Mouse (Mus musculus) urinary bladder, postnatal 25 days (tissue): ENCODE results near the gene Rph3al.

Source experiments
- DNase-seq: peaks from one replicate; pipeline ENCODE4 v3.0.0; 2022; ENCODE audit warnings: low spot score

Gene Rph3al

GRCm38 (mm10) chr11:75950459-75950858 is 12.2 kb upstream of the Rph3al start:
- DNase-seq: no peak

DNA sequence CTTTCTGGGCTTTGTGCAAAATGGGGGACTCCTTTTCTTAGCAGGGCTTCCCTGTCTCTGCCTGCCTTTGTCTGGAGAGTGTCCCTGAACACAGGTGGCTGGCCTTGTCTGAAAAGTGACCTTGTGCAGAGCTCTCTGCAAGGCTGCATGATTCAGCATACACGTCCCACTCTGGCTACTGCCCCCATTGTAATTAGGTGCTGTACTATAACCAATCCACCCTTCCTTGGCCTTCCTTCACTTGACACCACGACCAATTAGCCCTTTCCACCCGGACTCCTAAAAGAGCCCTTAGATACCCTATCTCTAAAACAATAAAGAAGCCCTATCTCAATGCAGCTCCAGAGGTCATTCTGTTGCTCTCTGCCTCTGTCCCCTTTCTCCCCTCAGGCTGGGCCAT is 10.6 kb upstream of the Rph3al start:
- no peak for DNase-seq

DNA sequence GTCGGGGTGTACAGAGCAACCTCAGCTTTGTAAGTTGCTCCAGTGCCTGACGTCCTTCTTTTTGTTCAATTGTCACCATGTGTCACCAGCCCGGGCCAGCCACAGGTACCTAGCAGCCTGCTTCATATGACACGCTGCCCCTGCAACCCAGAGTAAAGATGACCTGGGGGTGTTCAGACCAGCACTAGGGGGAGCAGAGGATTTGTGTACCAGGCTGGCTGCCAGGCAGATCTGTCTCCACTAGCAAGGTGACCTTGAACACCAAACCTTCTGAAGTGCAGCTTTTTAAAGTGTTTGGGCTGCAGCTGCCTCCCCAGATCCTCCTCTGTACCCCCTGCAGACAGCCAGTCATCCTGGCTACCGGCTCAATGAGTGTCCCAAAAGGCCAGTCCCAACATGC is 9.0 kb upstream of the Rph3al start:
- no peak for DNase-seq

DNA sequence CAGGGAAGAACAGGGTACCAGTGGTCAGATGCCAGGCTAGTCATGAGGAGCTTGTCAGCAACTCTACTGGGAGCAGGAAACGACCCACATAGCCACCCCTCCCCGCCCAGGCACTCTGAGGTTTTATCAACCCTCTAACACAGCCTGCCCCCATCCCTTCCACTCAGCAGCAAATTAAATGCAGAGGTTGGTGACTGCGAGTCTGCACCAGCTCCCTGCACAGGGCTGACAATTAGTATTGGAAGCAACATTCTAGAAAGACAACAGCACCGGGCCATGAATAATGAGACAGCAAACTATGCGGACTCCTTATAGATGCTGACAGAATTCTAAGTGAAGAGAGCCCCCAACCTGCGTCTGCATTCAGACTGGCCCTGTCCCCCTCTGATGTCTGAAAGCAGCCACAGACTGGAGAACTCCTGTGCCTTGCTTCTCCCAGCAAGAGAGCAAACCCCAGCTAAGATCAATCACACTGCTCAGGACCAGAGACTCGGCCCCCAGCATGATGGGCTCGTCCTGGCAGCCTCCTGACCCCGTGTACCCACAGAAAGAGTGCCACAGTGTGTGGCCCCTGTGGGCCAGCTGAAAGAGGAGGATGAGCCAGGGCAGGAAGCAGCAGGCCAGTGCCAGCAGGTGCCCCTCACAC is 7.7 kb upstream of the Rph3al start:
- DNase-seq: no peak

GRCm38 (mm10) chr11:75937370-75937871 is 808 bp downstream of the Rph3al start:
- no peak for DNase-seq

GRCm38 (mm10) chr11:75935819-75936430 is 2.3 kb downstream of the Rph3al start:
- peak; percentile 35 for DNase-seq

DNA sequence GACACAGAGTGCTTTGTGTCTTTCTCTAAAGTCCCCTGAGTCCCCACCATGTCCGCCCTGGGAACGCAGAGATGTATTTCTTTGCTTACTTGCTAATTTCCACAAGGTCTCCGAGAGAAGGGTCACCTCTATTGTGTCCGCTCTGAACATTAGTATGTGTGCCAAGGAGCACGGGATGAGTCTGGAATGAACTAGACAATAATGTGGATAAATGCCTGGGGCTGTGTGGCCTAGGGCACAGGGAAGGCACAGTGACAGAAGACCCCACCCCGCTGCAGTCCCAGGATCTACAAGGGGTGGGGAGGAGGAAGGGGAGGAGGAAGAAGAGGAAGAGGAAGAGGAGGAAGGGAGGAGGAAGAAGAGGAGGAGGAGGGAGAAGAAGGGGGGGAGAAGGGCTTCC is 3.8 kb downstream of the Rph3al start:
- no peak for DNase-seq

DNA sequence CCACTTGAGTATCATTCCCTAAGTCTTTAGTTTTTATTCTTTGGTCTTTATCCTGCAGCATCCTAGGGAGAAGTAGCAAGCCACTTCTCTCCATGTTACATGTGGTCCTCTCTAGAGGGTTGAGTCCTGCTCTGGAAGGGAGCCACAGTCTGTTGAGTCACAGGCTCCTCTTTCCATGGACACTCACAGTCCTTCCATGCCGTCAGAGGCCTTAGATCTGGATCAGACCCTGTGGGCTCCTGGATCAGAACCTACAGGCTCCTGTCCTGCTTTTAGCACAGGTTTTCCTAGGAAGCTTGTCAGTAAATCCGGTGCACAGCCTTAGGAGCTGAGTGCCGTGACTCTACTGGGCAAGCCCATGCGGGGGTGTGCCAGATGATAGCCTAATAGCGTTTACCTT is 4.9 kb downstream of the Rph3al start:
- no peak for DNase-seq

DNA sequence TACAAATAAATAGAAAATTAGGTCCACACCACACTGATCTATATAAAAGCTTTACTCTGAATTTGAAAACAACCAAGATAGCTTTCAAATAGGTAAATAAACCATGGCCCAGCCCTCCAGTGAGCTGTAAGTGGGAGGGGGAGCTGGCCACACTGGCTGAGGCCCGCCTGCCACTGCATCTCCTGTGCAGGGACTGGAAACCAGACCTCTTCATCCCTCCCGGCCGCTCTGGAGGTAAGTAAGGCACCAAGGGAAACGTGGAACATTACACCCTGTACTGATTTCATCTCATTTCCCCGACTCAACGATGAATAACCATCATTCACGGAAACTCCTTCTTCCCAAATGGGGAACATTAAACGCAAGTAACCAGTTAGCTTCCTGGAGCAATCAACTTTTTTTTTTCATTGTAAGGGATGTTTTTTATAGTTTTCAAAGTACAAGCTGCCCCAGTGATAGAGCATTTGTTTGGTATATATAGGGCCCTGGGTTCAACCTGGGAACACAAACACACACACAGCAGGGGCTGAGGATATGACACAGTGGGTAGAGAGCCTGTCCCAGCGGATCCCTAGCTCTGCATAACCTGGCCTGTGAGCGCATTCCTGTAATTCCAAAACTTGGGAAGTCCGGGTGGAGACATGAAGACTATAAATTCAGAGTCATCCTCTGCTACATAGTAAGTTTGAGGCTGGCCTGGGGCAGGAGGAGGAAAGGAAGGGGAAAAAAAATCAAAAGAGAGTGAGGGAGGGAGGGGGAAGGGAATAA is 7.1 kb downstream of the Rph3al start:
- DNase-seq: no peak

DNA sequence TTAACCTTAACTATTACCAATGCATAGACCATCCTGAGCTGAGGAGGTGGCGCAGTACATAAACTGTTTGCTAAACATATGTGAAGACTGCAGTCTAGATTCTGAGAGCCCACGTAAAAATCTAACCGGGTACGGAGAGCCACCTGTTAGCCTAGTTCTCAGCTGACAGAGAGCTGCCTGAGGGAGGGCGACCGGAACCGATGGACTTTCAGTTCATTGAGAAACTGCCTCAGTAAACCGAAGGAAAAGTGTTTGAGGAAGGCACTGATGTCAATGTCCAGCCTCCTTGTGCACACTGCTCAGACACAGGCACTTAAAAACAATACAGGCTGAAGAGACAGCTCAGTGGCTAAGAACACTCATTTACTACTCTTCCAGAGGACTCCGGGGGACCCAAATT is 8.0 kb downstream of the Rph3al start:
- no peak for DNase-seq

DNA sequence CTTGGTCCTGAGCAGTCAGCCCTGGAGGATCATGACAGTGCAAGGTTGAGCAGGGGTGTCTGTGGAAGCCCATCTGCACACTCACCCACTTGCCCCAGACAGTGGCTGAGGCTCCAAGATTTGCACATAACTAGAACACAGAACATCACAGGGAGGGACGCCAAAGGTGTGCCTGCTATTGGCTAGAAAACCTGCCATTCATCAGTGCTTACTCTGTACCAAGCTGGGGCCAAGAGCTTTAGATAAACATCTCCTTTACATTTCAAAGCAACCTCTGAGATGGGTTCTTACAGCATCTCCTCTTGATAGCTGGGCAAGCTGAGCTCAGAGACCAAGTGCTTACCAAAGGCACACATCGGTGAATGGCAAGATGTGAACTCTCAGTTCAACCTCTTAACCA is 10.3 kb downstream of the Rph3al start:
- no peak for DNase-seq

DNA sequence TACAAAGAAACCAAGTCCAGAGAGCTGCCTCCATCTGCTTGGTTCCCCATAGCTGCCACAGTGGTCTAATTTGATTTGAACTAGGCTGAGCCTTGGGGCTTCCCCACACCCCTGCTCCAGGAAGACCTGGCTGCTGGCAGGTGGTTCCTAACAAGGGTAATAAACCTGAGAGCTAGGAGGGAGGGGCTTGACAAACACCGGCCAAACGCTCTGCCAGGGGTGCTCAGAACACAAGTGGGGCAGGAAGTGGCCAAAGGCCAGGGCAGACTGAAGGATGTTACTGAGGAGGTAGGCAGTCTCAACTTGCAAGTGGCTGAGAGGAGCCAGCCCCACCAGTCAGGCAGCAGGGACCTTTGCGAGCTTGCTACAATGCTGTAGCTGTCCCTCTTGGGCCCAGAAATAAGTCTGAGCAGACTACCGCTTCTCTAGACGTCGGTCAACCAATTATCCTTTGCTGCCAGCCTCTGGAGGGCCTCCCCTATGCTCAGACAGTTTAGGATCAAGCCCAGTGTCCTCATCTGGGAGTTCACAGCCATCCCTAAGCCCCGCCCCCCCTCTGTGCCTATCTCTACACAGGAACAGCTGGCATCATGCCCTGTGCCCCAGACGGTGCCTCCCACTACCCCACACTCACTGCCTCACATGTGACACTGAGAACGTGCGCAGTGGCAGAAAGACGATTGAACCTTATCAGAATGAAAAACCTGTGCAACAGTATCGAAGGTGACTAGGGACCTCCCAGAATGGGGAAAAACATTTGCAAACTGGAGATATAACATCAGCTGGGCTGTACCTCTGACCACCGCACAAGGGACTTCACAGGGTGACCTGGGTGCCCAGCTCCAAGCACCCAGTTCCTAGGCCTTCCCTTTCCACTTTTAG is 11.6 kb downstream of the Rph3al start:
- no peak for DNase-seq

- no peak for DNase-seq
Observed at GRCm38 (mm10) chr11:75925801-75926200, 12.4 kb downstream of the Rph3al start.

DNA sequence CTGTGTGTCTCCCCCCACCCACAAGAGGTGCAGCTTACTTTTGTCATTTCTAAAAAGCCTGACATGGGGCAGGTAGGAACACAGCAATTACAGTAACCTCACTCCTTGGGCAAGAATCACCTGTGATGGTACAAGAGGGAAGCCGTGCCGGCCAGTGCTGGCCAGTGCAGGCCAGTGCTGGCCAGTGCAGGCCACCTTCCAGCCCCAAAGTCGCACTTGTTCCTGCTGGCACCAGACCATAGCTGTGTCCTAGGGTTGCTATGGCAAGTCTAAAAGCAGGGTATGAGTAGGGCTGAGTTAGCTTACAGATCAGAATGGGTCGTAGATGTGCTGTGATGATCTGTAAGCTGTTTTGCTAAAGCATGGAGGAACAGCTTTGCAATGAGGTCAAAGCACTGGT is 15.5 kb downstream of the Rph3al start:
- DNase-seq: no peak

- no peak for DNase-seq
Observed at GRCm38 (mm10) chr11:75919139-75919538, 19.1 kb downstream of the Rph3al start.

GRCm38 (mm10) chr11:75917340-75917739 is 20.9 kb downstream of the Rph3al start:
- DNase-seq: no peak

DNA sequence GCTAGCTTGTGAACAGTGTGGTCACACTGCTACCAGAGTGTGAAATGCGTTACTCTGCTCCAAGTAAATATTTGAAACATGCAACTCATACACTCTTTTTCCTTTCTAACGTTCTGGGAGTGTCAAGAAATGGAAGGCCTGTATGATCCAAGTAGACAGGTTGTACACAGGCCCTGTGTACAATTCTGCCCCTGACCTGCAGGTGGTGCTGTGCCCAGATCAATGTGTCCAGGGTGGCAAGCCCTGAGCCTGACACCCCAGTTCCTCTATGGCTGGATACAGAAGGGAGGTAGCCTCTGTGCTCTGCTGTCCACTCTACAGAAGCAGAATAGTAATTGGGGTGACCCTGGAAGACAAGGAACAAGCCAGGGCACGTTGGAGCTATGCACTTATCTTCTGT is 24.3 kb downstream of the Rph3al start:
- peak; percentile 46 for DNase-seq

- peak; percentile 67 for DNase-seq
Observed at GRCm38 (mm10) chr11:75912944-75913657, 25.1 kb downstream of the Rph3al start.

- DNase-seq: no peak
Observed at GRCm38 (mm10) chr11:75911962-75912361, 26.3 kb downstream of the Rph3al start.

DNA sequence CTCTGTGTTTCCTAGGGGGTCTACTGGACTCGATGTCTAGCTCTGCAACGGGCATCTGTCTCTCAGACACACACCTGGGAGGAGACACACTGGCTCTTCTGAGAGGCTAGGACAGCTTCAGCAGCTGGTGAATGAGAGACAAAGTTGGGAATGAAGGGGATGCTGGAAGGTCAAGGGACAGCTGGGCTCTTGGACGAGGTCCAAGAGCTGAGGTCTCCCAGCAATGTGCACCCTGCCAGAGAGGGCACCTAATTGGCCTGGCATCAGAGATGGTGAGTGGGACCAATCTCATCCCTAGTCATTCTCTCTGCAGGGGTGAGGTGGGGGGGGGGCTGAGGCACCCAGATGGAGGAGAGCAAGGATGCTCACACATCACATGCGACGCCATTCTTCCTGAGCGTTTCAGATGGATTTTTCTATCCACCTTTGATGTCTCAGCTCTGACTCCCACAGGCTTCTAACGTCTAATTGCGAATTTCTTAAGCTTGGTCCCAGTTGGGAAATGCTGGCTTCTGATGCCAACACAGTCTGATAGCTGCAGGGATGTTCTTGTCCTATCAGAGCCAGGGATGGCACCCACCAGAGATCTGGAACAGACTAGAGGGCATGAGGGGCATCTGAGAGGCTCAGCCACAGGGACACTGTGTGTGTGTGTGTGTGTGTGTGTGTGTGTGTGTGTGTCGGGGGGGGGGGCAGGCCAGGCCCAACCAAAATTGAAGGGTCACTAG is 28.4 kb downstream of the Rph3al start:
- DNase-seq: no peak

GRCm38 (mm10) chr11:75907406-75907805 is 30.8 kb downstream of the Rph3al start:
- DNase-seq: no peak
